Mouse (Mus musculus): ENCODE measurements around the gene 4930447F04Rik. TPM values are rescaled to one million over a fixed set of nuclear protein-coding genes. Genes with fewer than 3 reads are reported as not detected.

4930447F04Rik gene
- polyA plus RNA-seq (2014; fragmentation: Nextera tagmentation; extraction: Ambion mirVana), result not detected in 2 replicates

DNA sequence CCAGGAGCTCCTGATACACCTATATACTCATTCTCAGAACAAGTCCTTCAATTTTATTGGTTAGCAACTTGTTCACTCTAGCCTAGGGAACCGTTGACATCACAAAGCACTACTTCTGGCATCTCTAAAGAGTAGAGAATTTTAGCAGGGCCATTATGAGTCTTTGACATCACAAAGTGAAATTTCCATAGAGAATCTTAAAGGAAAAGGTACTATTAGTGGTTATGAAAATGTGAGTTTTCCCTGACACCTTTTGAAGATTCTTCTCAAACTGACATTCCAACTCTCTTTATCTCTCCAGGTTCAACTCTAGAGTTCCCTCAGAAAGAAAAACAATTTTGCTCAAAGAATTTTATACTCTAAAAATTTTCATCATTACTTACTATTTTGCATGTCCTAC, at the start of gene 4930447F04Rik:
Gene 4930447F04Rik, minus strand, starts transcription at position 101 of the 400 bp plus-strand sequence.
- Histone ChIP-seq H3K9ac (no peak within 1 kb of the TSS), H3K36me3 (ENCODE audit: insufficient read depth) (no peaks in the 10 kb centered on the region), H3K4me1 (ENCODE audit: insufficient read depth) (no peaks in the 10 kb centered on the region), H3K9me3 (ENCODE audit: low read depth, low read length) (no peaks in the 10 kb centered on the region), H3K4me2 (no peak within 1 kb of the TSS), H3K4me3 (ENCODE audit: low read depth, low read length) (no peak within 1 kb of the TSS), H3K27me3 (ENCODE audit: insufficient read depth, low read length) (no peaks in the 10 kb centered on the region), H3K27ac (ENCODE audit: low read depth) (no peak within 1 kb of the TSS)
- DNase-seq, result no peak
- WGBS, result 71% methylated on average over 1 of the region's 1 CpGs
- no peak for ATAC-seq (ENCODE audit: insufficient read depth)
- TF ChIP-seq CTCF (IDR thresholded peaks at IDR 0.05; ENCODE audit: low read depth), result no peak

Data from lung, embryonic 14.5 days (tissue).